8 mouse cellular contexts compared by ENCODE assay signal in the genomic region with DNA sequence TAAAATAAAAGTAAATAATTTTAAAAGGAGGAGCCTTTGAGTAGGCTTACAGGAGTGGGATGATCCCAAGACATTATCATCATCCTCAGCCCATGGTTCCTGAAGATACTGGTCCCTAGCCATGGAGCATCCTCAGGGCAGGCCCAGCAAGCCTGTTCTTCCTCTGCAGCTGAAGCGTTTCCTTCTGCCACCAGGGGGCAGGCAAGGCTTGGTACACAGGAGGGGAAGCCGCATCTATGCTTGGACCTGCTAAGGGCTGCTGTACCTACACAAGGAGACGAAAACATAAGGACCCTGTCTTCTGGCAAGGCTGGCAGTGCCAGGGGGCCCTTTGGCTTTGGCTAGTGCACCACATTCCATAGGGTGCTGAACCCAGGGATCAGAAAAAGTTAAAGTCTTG. TPM values are rescaled to one million over a fixed set of nuclear protein-coding genes. Genes with fewer than 3 reads are reported as not detected.
DNase-seq lines count a peak whose midpoint lies in the region; TF ChIP-seq lines count a peak whose summit lies in the region.

No protein-coding gene starts in this region.

- TF ChIP-seq CTCF in layer of hippocampus, adult 2 months (conservative IDR thresholded peaks at IDR 0.05), result peak; percentile 94

- H3K4me3 ChIP-seq in layer of hippocampus, adult 2 months, result no peak overlapping the region

- DNase-seq in CD8-positive naive resting alpha-beta T cell, adult 2 months (ENCODE audit: low read depth in 2 of 2, low spot score in 2 of 2), result peak; percentile 61 to 71
- DNase-seq in adipocyte (ENCODE audit: low spot score), result peak; percentile 80
- peak; percentile 85 for DNase-seq in embryo, embryonic 10 days (ENCODE audit: low spot score)
- DNase-seq in heart, adult 8-10 months (ENCODE audit: low spot score), result peak; percentile 49
- DNase-seq in layer of hippocampus, adult 2 months (ENCODE audit: low spot score in 2 of 2), result peak; percentile 51 to 83
- peak; percentile 76 for DNase-seq in lung, postnatal 36 days
- DNase-seq in right cerebral cortex, adult 2 months (ENCODE audit: low spot score in 2 of 2), result peak; percentile 82 to 83
- DNase-seq in urinary bladder, adult 18-20 months (ENCODE audit: low spot score in 2 of 2), result peak; percentile 33 to 74

- no peak overlapping the region for H3K27ac ChIP-seq in layer of hippocampus, adult 2 months

RNA-seq across cellular contexts. Expression of gene Wfs1, which starts 40.2 kb away (rescaled TPM):
- 100 to 1,000 TPM in 2 of 4 experiments, 10 to 100 TPM in 2; 92.1 to 104 (median 96.8) TPM for total RNA-seq in heart, adult 8-10 months (2022)
- 100 to 1,000 TPM; 133 to 144 TPM for total RNA-seq in layer of hippocampus, adult 2 months (2021)
